Mouse (Mus musculus): Measurements from ENCODE around the gene Cxcl10. TPM values are rescaled to one million over a fixed set of nuclear protein-coding genes. Genes with fewer than 3 reads are reported as not detected.

Cxcl10 gene
- total RNA-seq (2021) = under 1 TPM; 0.29 to 0.51 TPM
- long read RNA-seq, experiment 1 = 0 reads
- long read RNA-seq, experiment 2 = 0 reads

- intact Hi-C loops (cut with DNase I; ENCODE audit: low total_unique reads) = no loop called here
- DNase-seq = peak; percentile 32
Measured at GRCm38 (mm10) chr5:92348794-92349413, at the start of gene Cxcl10. Gene Cxcl10 (minus strand): TSS chr5:92348889.

DNA sequence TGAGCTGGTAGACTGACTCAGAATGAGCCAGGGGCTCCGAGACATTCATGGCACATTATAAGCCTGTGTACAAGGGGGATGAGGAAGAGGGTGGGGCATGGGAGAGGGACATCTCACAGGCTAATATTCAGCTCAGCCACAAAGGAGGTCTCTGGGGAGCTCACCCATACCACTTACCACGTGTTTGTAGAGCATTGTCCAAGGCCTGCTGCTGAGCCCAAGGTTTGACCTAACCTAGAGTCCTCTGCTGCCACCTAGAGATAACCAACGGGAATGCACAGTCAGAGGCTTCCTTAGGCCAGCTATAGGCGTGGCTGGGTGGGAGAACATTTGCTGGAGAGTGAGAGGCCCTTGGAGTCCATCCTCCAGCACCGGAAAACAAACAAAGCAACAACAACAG lies 49.5 kb upstream of the Cxcl10 start:
- intact Hi-C loops (cut with DNase I; ENCODE audit: low total_unique reads) = loop anchor here (5.0 kb wide), 1 partner anchor 86 kb away; the partner anchor contains the start of gene Sdad1
- peak; percentile 77 for DNase-seq

DNA sequence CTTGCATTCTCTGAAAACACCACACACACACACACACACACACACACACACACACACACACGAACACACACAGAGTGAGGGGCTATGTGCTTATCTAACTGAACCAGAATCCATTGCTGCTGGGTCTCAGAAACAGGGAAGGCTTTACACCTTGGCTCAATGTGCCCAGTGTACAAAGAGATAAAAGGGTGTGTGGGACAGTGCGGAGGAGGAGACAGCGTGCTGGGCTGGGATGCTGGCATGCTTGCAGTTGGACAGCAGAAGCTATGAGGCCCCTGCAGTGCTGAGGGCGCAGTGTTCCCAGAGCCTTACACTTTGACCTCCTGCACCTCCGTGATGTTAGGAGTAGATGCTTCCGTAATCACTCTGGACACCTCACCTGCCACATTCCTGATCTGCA lies 47.8 kb upstream of the Cxcl10 start:
- no peak for DNase-seq
- intact Hi-C loops (cut with DNase I; ENCODE audit: low total_unique reads) = loop anchor here (5.0 kb wide), 1 partner anchor 84 kb away; the partner anchor contains the start of gene Sdad1

- intact Hi-C loops (cut with DNase I; ENCODE audit: low total_unique reads) = loop anchor here (5.0 kb wide), 1 partner anchor 83 kb away; the partner anchor contains the start of gene Sdad1
Measured at GRCm38 (mm10) chr5:92395764-92396163, 47.1 kb upstream of the Cxcl10 start.

DNA sequence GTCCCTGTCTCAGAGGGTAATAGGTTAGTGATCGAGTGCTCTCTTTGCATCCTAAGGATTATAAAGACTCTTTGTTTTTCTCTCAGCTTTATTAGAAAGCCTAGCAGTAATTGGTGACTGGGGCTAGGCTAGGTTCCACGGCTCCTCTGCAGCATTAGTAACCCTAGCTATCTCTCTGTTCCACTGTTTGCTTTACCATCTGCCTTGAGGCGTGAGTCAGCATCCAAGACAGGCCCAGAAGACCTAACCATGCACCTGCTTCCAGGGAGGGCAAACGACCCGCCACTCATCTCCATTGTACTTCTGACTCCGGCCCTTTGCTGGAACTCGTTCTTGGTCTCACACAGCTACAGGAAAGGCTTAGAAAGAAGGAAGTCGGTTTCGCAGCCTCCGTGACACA lies 45.2 kb upstream of the Cxcl10 start:
- no peak for DNase-seq
- intact Hi-C loops (cut with DNase I; ENCODE audit: low total_unique reads) = no loop called here

More at GRCm38 (mm10) chr5:92395764-92396163, 47.1 kb upstream of the Cxcl10 start:
- no peak for DNase-seq

DNA sequence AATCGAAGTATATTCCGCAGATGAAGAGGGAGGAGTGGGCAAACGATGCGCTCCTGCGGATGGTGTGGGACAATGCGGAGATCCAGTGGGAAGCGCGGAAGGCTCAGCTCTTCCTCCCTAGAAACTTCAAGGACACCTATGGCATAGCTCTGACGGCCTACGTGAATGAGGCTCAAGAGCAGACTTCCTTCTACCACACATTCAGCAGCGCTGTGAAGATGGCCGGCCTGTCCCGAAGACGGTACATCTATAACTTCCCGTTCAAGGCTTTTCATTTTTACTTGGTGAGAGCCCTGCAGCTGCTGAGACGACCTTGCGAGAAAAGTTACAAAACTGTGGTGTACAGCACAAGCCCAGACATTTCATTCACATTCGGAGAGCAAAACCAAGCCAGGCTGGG lies 43.9 kb upstream of the Cxcl10 start:
- DNase-seq = no peak
- intact Hi-C loops (cut with DNase I; ENCODE audit: low total_unique reads) = no loop called here

DNA sequence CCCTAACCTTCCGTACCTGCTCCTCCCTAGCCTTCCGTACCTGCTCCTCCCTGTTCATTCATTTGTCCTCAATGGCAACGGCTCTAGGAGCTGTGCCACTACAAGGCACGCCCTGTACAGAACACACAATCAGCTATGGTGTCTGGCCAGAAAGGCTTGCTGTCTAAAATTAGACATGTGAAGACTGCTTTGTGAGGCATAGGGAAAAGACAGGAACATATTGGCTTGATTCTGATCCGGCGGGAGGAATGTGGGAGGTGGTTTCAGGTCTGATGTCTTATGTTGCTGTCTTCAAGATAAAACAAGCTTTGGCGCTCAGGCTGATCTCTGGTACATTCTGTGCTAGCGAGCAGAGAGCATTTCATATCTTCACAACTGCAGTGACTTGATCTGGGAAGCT lies 41.9 kb upstream of the Cxcl10 start:
- no peak for DNase-seq
- intact Hi-C loops (cut with DNase I; ENCODE audit: low total_unique reads) = no loop called here

DNA sequence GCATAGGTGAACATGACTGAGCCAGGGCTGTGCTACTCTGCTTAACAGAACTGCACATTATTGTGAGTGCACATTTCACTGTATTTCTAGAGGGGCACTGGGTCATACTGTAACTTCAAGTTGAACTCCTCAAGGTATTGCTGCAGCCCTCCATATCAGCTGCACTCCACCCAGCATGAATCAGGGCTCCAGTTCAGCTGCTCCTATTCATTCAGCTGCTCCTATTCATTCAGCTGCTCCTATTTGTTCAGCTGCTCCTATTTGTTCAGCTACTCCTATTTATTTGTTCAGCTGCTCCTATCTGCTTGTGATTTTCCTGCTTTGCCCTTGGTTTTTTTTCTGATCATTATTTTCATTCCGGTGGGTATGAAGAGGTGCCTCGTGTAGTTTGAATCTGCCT lies 41.3 kb upstream of the Cxcl10 start:
- intact Hi-C loops (cut with DNase I; ENCODE audit: low total_unique reads) = no loop called here
- no peak for DNase-seq

DNA sequence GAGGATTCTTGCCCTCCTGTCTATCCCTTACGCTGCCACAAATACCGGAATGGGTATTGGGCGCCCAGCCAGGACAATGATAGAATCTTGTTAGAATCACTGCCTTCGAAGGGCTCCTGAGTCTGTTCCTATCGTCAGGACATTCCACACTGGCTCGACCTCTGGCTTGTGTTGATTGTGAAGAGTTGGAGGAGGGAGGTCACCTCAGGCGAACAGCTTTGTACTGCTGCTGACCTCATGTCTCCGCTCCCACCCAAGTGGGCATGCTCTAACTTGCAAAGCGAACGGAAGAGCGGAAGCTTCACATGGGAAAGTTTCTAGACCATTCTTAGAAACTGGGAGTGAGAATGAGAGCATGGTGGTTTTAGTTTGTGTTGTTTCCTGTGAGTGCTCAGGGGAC lies 38.7 kb upstream of the Cxcl10 start:
- intact Hi-C loops (cut with DNase I; ENCODE audit: low total_unique reads) = no loop called here
- DNase-seq = peak; percentile 60

DNA sequence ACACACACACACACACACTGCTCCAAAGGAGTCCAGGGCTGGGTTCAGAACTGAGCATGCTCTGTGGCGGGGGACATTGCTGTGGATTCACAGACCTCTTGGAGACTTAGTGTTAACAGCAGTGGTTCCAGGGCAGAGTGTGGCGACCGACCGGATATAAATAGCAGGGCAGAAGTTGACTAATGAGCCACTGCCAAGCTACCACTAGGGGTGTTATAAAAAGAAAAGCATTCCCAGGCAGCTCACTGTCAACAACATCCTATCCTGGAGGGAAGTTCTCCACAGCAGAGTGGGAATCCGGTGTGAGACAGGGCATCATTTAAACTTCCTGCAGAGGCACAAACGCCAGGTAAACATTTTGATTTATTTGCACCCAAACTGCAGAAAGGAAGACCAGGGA lies 38.0 kb upstream of the Cxcl10 start:
- DNase-seq = peak; percentile 58
- intact Hi-C loops (cut with DNase I; ENCODE audit: low total_unique reads) = no loop called here

DNA sequence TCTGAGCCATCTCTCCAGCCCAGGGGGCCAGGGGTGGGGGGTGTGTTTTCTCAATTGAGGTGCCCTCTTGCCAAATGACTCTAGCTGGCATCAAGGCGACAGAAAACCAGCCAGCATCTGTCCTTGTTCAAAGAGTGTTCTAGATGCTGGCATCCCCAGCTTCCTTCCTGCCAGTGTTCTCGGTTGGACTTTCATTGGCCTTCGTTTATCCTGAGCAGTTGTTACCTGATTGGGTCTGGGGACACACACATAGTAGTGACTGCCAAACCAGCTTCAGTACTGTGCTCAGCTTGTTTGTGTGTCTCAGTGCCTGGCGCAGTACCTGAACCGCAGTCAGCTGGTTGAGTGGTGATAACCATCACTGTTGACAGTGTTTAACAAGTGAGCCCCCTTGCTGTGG lies 37.4 kb upstream of the Cxcl10 start:
- no peak for DNase-seq
- intact Hi-C loops (cut with DNase I; ENCODE audit: low total_unique reads) = no loop called here

GRCm38 (mm10) chr5:92384855-92385254 lies 36.2 kb upstream of the Cxcl10 start:
- no peak for DNase-seq
- intact Hi-C loops (cut with DNase I; ENCODE audit: low total_unique reads) = loop anchor here (5.0 kb wide), 1 partner anchor 73 kb away; the partner anchor contains the start of gene Sdad1

GRCm38 (mm10) chr5:92383747-92384146 lies 35.1 kb upstream of the Cxcl10 start:
- DNase-seq = peak; percentile 54
- intact Hi-C loops (cut with DNase I; ENCODE audit: low total_unique reads) = loop anchor here (5.0 kb wide), 1 partner anchor 71 kb away; the partner anchor contains the start of gene Sdad1

DNA sequence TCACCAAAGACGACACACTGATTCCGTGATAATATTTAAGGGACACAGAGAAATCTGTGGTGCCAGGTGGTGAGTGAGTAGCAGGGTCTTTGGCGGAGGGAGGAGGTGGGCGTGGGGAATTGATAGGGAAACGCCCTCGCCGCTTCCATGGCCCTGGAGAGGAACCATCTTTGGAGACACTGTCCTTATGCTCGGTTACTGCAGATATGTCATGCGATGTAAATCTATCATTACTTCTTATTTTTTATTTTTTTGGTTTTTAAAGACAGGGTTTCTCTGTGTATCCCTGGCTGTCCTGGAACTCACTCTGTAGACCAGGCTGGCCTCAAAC lies 33.6 kb upstream of the Cxcl10 start:
- DNase-seq = no peak
- intact Hi-C loops (cut with DNase I; ENCODE audit: low total_unique reads) = loop anchor here (5.0 kb wide), 1 partner anchor 70 kb away; the partner anchor contains the start of gene Sdad1

- intact Hi-C loops (cut with DNase I; ENCODE audit: low total_unique reads) = loop anchor here (5.0 kb wide), 1 partner anchor 69 kb away; the partner anchor contains the start of gene Sdad1
- peak; percentile 67 for DNase-seq
Measured at GRCm38 (mm10) chr5:92381550-92382348, 33.1 kb upstream of the Cxcl10 start.

DNA sequence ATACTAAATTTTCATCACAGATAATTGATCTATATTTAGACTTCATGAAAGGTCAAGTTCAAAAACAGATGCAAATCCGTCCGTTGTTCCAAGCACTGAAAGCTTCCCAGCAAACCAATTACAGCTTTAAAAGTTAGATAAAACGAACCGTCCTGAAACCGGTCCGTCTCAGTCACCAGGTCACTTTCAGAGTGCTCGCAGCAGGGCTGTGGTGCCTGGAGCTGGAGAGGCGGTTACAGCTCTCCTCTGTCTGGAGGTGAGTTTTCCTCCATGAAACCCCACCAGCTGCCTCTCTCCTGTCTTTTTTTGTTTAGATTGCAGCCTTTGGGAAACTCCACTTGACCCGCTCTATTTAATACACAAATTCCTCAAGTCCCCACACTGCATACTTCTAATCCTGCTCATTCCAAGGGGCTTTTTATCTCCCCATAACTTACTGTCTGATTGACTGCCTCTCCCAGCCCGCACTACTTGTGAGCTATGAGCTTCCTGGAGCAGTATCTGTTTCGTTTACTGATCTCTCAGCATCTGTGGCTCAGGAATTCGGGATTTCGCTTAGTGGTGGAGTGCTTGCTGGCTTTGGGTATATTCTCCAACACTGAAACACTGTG lies 28.2 kb upstream of the Cxcl10 start:
- DNase-seq = no peak
- intact Hi-C loops (cut with DNase I; ENCODE audit: low total_unique reads) = no loop called here

- DNase-seq = no peak
- intact Hi-C loops (cut with DNase I; ENCODE audit: low total_unique reads) = no loop called here
Measured at GRCm38 (mm10) chr5:92375368-92375767, 26.7 kb upstream of the Cxcl10 start.

- no peak for DNase-seq
- intact Hi-C loops (cut with DNase I; ENCODE audit: low total_unique reads) = no loop called here
Measured at GRCm38 (mm10) chr5:92374721-92375142, 26.0 kb upstream of the Cxcl10 start.

- DNase-seq = no peak
- intact Hi-C loops (cut with DNase I; ENCODE audit: low total_unique reads) = no loop called here
Measured at GRCm38 (mm10) chr5:92372605-92373004, 23.9 kb upstream of the Cxcl10 start.

GRCm38 (mm10) chr5:92371361-92371976 lies 22.8 kb upstream of the Cxcl10 start:
- intact Hi-C loops (cut with DNase I; ENCODE audit: low total_unique reads) = no loop called here
- DNase-seq = no peak
